Mouse (Mus musculus) bone marrow macrophage, adult 2 months (primary cell): ENCODE results near the gene Mau2.

Experiments used
- CTCF ChIP-seq: IDR thresholded peaks from 2 replicates; pipeline ENCODE4 v1.5.1; 2012; ENCODE audit warnings: low read depth, mild to moderate bottlenecking, low read length, moderate library complexity
- POLR2A ChIP-seq: IDR thresholded peaks from 2 replicates; pipeline ENCODE4 v1.6.1; 2012; ENCODE audit warnings: mild to moderate bottlenecking, low read depth, low read length, borderline replicate concordance

DNA sequence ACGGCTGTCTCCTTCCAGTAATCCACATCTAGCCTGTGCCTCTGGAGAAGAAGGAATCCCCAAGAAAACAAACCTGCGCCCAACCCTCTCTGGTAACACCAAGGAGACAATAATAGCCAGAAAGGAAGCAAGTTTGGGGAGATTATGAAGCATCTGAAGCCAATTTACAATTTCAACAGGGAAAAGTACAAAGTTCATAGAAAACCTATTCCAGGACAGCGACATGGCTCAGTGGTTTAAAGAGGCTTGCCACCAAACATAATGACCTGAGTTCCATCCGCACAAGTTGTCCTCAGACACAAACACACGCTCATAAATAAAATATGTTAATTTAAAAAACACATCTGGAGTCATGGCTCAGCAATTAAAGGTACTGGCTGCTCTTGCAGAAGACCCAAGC, 67.7 kb downstream of the Mau2 start:
- TF ChIP-seq CTCF (no peak), POLR2A (no peak)
